Mouse (Mus musculus) left cerebral cortex, adult 2 months (tissue): ENCODE data around the gene Gm28038. TPM values are rescaled to one million over a fixed set of nuclear protein-coding genes. Genes with fewer than 3 reads are reported as not detected.

Source experiments
- DNase-seq, 2 experiments: peaks; one replicate each; pipeline ENCODE4 v3.0.0; 2021 to 2022; ENCODE audit warnings: low spot score in 2 of 2, mixed read lengths in 1 of 2; ENCODE audit errors: extremely low spot score in 1 of 2
- H3K27ac ChIP-seq: fragments of 200-600 bp; 2 replicates; pipeline ENCODE4 v1.8.1; 2022
- H3K4me3 ChIP-seq: fragments of 200-600 bp; 2 replicates; pipeline ENCODE4 v1.8.1; 2022
- CTCF ChIP-seq: fragments of 200-600 bp; IDR thresholded peaks from 2 replicates; pipeline ENCODE4 v1.8.1; 2022; ENCODE audit warnings: antibody characterized with exemption, mild to moderate bottlenecking, moderate library complexity
- intact Hi-C: fragments of 180-260 bp; cut with DNase I; formaldehyde crosslinking; loops from one replicate; pipeline ENCODE4 v1.15.1; 2025
- total RNA-seq, 2 experiments: library from RNA; stranded (reverse); gene quantifications; 2 replicates each; pipeline ENCODE4 v1.2.3; 2021

Gene Gm28038
- total RNA-seq, 2 experiments from 2014 or later: not detected

- DNase-seq: no peak
- intact Hi-C loops: no loop called here
- no peak overlapping the region for H3K4me3 ChIP-seq
- H3K27ac ChIP-seq: 0 out of 2 replicates have a peak overlapping the region, but pooled peaks have one; percentile 30
- TF ChIP-seq CTCF: no peak
Observed at GRCm38 (mm10) chr2:30267466-30267865, 13.4 kb upstream of the Gm28038 start.

GRCm38 (mm10) chr2:30268371-30268770 is 12.5 kb upstream of the Gm28038 start:
- no peak for TF ChIP-seq CTCF
- H3K27ac ChIP-seq: peak overlapping the region; percentile 30; the same call in 1 of the 2 replicates
- H3K4me3 ChIP-seq: no peak overlapping the region
- no peak for DNase-seq
- intact Hi-C loops: no loop called here

GRCm38 (mm10) chr2:30269241-30269990 is 11.4 kb upstream of the Gm28038 start:
- intact Hi-C loops: no loop called here
- Histone ChIP-seq H3K4me3 (no peak overlapping the region), H3K27ac (peak overlapping the region; percentile 75)
- DNase-seq: no peak
- TF ChIP-seq CTCF: no peak

- peak; percentile 98 for TF ChIP-seq CTCF
Observed at GRCm38 (mm10) chr2:30270134-30270533, 10.7 kb upstream of the Gm28038 start.

GRCm38 (mm10) chr2:30281651-30282050 is 808 bp downstream of the Gm28038 start:
- intact Hi-C loops: no loop called here
- H3K27ac ChIP-seq: no peak overlapping the region
- DNase-seq: no peak
- no peak overlapping the region for H3K4me3 ChIP-seq
- no peak for TF ChIP-seq CTCF

More at GRCm38 (mm10) chr2:30270134-30270533, 10.7 kb upstream of the Gm28038 start:
- Histone ChIP-seq H3K4me3 (no peak overlapping the region), H3K27ac (peak overlapping the region; percentile 75)
- intact Hi-C loops: loop anchor here (1.0 to 2.0 kb wide), 3 partner anchors 33 to 93 kb away; partner anchors contain the start of genes Kyat1 and Lrrc8a
- peak; percentile 58 to 59 for DNase-seq

- Histone ChIP-seq H3K27ac (no peak overlapping the region), H3K4me3 (no peak overlapping the region)
- TF ChIP-seq CTCF: no peak
- intact Hi-C loops: no loop called here
- no peak for DNase-seq
Observed at GRCm38 (mm10) chr2:30283193-30283592, 2.4 kb downstream of the Gm28038 start.

GRCm38 (mm10) chr2:30285004-30285403 is 4.2 kb downstream of the Gm28038 start:
- no peak overlapping the region for H3K27ac ChIP-seq
- no peak for TF ChIP-seq CTCF
- DNase-seq: no peak
- peak overlapping the region; percentile 95 for H3K4me3 ChIP-seq
- intact Hi-C loops: no loop called here

- intact Hi-C loops: no loop called here
- TF ChIP-seq CTCF: no peak
- Histone ChIP-seq H3K27ac (peak overlapping the region; percentile 29; the same call in 1 of the 2 replicates), H3K4me3 (peak overlapping the region; percentile 95)
- no peak for DNase-seq
Observed at GRCm38 (mm10) chr2:30285416-30286181, 4.8 kb downstream of the Gm28038 start.

GRCm38 (mm10) chr2:30286192-30287026 is 5.6 kb downstream of the Gm28038 start, which contains the start of the genes Dolk and Nup188:
Dolk (minus strand) TSS chr2:30286334.
Nup188 (plus strand) TSS chr2:30286397.
- no peak for TF ChIP-seq CTCF
- Histone ChIP-seq H3K4me3 (peak within 1 kb of the TSS; percentile 95), H3K27ac (peak within 1 kb of the TSS; percentile 70)
- intact Hi-C loops: no loop called here
- DNase-seq: peak; percentile 97 to 98

- Histone ChIP-seq H3K4me3 (peak overlapping the region; percentile 95), H3K27ac (no peak overlapping the region; the same call in 1 of the 2 replicates)
- intact Hi-C loops: no loop called here
- no peak for DNase-seq
- TF ChIP-seq CTCF: no peak
Observed at GRCm38 (mm10) chr2:30287027-30287373, 6.2 kb downstream of the Gm28038 start.

GRCm38 (mm10) chr2:30299525-30299924 is 18.7 kb downstream of the Gm28038 start:
- H3K27ac ChIP-seq: no peak overlapping the region
- H3K4me3 ChIP-seq: no peak overlapping the region
- peak; percentile 30 for TF ChIP-seq CTCF
- no peak for DNase-seq
- intact Hi-C loops: no loop called here

- no peak overlapping the region for H3K4me3 ChIP-seq
- no peak overlapping the region for H3K27ac ChIP-seq
- no peak for TF ChIP-seq CTCF
Observed at GRCm38 (mm10) chr2:30299966-30300365, 19.1 kb downstream of the Gm28038 start.

More at GRCm38 (mm10) chr2:30299966-30300365, 19.1 kb downstream of the Gm28038 start:
- no peak for DNase-seq
- intact Hi-C loops: no loop called here
